Mouse (Mus musculus) limb, embryonic 15.5 days (tissue): ENCODE results near the gene Alg3. TPM values are rescaled to one million over a fixed set of nuclear protein-coding genes. Genes with fewer than 3 reads are reported as not detected.

Experiments
- ATAC-seq: fragments of 200-750 bp; cut with Nextera tagmentation; 2 replicates; pipeline ENCODE4 v1.8.0; 2017; ENCODE audit warnings: low read depth, moderate TSS enrichment; ENCODE audit not compliant: insufficient number of reproducible peaks, low FRiP score, low TSS enrichment
- H3K27ac ChIP-seq: fragments of 300-500 bp; sonication (generic); 2 replicates; pipeline ENCODE4 v1.5.1; 2015; ENCODE audit warnings: moderate library complexity, mild to moderate bottlenecking, inconsistent platforms
- H3K27me3 ChIP-seq: fragments of 300-500 bp; sonication (generic); 2 replicates; pipeline ENCODE4 v1.6.1; 2015; ENCODE audit warnings: inconsistent platforms
- H3K36me3 ChIP-seq: fragments of 300-500 bp; sonication (generic); 2 replicates; pipeline ENCODE4 v1.6.1; 2015; ENCODE audit warnings: inconsistent platforms
- H3K4me1 ChIP-seq: fragments of 300-500 bp; sonication (generic); 2 replicates; pipeline ENCODE4 v1.6.1; 2015; ENCODE audit warnings: inconsistent platforms
- H3K4me2 ChIP-seq: fragments of 300-500 bp; sonication (generic); 2 replicates; pipeline ENCODE4 v1.6.1; 2015; ENCODE audit warnings: mild to moderate bottlenecking, inconsistent platforms
- H3K4me3 ChIP-seq: fragments of 300-500 bp; sonication (generic); 2 replicates; pipeline ENCODE4 v1.5.1; 2015; ENCODE audit warnings: mild to moderate bottlenecking, inconsistent platforms
- H3K9ac ChIP-seq: fragments of 300-500 bp; sonication (generic); 2 replicates; pipeline ENCODE4 v1.6.1; 2015; ENCODE audit warnings: inconsistent platforms
- H3K9me3 ChIP-seq: fragments of 300-500 bp; sonication (generic); 2 replicates; pipeline ENCODE4 v1.6.1; 2016; ENCODE audit warnings: inconsistent platforms
- whole genome bisulfite sequencing: fragments of 180-500 bp; shearing (Covaris S2); methylation state at CpG from one replicate; pipeline ENCODE4 v1.1.7; 2015; 5-methylcytosine and 5-hydroxymethylcytosine counted together
- polyA plus RNA-seq: library from polyadenylated mRNA; unstranded; fragments of >200 nt; fragmentation: Nextera tagmentation; extraction: Ambion mirVana; gene quantifications from 2 replicates; pipeline ENCODE4 v1.2.1, GENCODE M21; 2015

Gene Alg3
- polyA plus RNA-seq, 1 experiment from 2014 or later: 33.6 TPM

DNA sequence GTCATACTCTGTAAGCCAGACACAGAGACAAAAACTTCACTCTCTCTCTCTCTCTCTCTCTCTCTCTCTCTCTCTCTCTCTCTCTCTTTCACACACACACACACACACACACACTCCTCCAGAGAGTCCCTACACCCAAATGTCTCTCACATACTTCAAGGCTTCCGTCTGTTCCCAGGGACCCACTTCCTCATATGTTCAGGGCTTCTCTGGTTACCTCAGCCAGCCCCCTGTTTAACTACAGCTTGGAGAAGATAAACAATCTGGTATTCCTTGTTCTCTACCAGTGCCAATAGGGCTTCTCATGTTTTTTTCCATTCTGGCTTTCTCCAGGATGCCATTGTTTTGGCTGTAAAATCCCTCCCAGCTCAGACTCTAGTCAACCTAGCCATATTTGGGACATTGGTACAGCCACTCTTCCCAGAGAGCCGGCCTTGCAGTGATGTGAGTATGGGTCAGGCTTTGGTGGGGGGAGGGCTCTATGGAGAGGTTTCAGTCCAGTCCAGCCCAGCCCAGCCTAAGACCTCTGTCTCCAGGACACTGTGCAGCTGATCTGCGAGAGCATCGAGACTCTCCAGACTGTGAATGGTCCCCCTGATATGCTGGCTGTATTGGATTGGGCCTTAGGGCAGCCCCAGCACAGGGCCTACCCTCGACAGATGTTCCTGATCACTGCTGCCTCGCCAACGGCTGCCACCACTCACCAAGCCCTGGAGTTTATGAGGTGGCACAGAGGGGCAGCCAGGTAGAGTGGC, 14.7 kb downstream of the Alg3 start:
- Histone ChIP-seq H3K27ac (no peak overlapping the region), H3K9ac (no peak overlapping the region), H3K9me3 (no peaks in the 10 kb centered on the region), H3K4me2 (no peak overlapping the region), H3K27me3 (peaks cover 40% of the 10 kb centered on the region), H3K4me3 (no peak overlapping the region), H3K36me3 (no peaks in the 10 kb centered on the region), H3K4me1 (no peaks in the 10 kb centered on the region)
- ATAC-seq: no peak
- 37% methylated on average over 7 of the region's 7 CpGs for WGBS

DNA sequence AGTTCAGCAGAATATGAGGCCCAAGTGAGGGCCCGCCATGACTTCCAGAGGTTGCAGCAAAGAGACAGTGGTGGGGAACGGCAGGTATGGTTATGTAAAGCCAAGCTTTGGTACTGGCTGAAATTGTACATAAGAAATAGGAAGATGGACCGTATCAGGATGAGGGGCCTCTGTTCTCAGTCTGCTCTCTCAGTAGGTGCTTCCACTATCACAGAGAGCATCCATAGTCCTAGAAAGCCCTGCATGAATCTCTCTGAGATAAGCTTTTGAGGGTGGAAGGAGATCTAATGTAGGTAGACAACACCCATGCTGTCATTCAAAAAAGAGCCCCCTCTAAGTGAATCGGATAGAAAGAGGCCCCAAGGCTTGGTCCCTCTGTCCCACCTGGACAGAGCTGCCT, 15.8 kb downstream of the Alg3 start:
- ATAC-seq: no peak
- Histone ChIP-seq H3K4me3 (no peak overlapping the region), H3K4me2 (no peak overlapping the region), H3K9ac (no peak overlapping the region), H3K27me3 (peaks cover 51% of the 10 kb centered on the region), H3K9me3 (no peaks in the 10 kb centered on the region), H3K4me1 (peaks cover 7% of the 10 kb centered on the region), H3K36me3 (no peaks in the 10 kb centered on the region), H3K27ac (no peak overlapping the region)
- WGBS: 85% methylated on average over 4 of the region's 4 CpGs

DNA sequence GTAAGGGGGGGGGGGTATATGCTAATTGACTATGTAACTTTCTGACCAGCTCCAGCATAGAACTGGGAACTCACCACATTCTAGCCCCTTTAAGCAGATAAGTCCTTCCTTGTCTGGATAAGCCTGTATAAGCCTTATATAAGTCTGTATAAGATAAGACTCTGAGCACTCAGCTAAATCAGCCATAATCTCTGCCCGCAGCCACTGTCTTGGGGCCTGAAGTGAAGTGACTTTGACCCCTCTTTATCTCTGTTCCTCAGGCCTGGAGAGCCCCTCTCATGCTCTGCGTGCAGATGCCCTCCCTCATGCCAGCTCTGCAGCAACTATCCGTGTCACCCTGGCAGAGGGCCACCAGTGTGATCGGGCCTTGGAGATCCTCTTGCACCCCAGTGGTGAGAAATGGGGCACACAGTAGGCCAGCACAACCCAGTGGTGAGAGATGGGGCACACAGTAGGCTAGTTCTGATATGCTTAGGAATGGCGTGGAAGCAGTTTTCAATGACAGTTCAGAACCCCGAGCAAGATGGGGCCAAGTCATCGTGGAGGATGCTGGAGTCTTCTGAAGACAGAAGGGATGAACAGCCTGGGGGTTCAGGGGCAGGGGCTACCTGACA, 16.4 kb downstream of the Alg3 start:
- WGBS: 84% methylated on average over 7 of the region's 7 CpGs
- H3K9me3 ChIP-seq: no peaks in the 10 kb centered on the region
- peaks cover 13% of the 10 kb centered on the region for H3K4me1 ChIP-seq
- H3K4me3 ChIP-seq: no peak overlapping the region
- no peaks in the 10 kb centered on the region for H3K36me3 ChIP-seq
- ATAC-seq: no peak
- H3K27me3 ChIP-seq: peaks cover 57% of the 10 kb centered on the region
- H3K9ac ChIP-seq: no peak overlapping the region
- no peak overlapping the region for H3K27ac ChIP-seq
- no peak overlapping the region for H3K4me2 ChIP-seq

DNA sequence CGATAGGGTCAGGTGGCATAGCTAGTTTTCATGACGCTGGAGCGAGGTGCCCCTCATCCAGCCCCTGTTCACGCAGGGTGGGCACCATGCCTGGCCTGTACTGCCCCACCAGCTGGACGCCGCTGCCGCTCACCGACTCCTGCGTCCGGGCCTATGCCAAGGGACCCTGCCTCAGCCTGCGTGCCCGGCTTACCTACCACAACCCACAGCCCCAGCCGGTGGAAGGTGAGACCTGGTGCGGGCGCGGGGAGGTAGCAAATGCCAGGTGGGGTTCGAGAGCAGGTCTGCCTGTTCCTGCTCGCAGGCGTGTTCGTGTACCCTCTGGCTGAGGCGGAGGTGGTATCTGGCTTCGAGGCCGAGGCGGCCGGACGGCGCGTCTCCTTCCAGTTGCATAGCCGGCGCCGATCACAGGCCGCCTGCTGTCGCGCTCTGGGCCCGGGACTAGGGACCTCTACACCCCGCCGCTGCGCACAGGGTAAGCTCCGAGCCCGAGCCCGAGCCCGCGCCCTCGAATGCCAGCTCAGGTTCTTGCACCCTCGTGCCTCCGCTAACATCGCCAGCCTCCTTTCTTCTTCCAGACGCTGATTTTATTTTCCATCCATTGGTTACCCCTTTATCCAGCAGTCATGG, 20.3 kb downstream of the Alg3 start:
- Histone ChIP-seq H3K4me3 (peak overlapping the region; percentile 52), H3K27ac (no peak overlapping the region), H3K4me1 (peaks cover 23% of the 10 kb centered on the region), H3K36me3 (no peaks in the 10 kb centered on the region), H3K27me3 (peaks cover 74% of the 10 kb centered on the region), H3K9ac (no peak overlapping the region), H3K9me3 (no peaks in the 10 kb centered on the region), H3K4me2 (peak overlapping the region; percentile 94; the same call in 1 of the 2 replicates)
- no peak for ATAC-seq
- 3% methylated on average over 48 of the region's 48 CpGs for WGBS

DNA sequence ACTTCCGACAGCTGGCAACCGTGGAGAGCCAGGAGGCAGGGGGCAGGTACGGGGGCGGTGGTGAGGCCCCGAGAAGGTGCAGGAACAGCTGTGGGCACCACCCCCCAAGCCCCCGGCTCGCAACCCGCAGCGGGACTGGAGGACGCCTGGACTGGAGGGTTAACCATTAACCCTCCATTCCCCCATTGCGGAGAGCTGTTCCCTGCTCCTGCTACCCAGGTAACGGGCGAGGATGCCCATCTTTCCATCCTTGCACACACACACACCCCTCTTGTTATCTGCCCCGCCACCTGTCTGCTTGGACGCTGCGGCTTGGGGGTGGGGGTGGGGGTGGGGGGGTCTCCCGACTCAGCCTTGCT, 20.9 kb downstream of the Alg3 start:
- ATAC-seq: no peak
- WGBS: 2% methylated on average over 17 of the region's 17 CpGs
- peak overlapping the region; percentile 52 for H3K4me3 ChIP-seq
- peaks cover 23% of the 10 kb centered on the region for H3K4me1 ChIP-seq
- H3K9ac ChIP-seq: no peak overlapping the region
- H3K36me3 ChIP-seq: no peaks in the 10 kb centered on the region
- no peak overlapping the region for H3K27ac ChIP-seq
- H3K9me3 ChIP-seq: no peaks in the 10 kb centered on the region
- peaks cover 69% of the 10 kb centered on the region for H3K27me3 ChIP-seq
- peak overlapping the region; percentile 94 for H3K4me2 ChIP-seq

DNA sequence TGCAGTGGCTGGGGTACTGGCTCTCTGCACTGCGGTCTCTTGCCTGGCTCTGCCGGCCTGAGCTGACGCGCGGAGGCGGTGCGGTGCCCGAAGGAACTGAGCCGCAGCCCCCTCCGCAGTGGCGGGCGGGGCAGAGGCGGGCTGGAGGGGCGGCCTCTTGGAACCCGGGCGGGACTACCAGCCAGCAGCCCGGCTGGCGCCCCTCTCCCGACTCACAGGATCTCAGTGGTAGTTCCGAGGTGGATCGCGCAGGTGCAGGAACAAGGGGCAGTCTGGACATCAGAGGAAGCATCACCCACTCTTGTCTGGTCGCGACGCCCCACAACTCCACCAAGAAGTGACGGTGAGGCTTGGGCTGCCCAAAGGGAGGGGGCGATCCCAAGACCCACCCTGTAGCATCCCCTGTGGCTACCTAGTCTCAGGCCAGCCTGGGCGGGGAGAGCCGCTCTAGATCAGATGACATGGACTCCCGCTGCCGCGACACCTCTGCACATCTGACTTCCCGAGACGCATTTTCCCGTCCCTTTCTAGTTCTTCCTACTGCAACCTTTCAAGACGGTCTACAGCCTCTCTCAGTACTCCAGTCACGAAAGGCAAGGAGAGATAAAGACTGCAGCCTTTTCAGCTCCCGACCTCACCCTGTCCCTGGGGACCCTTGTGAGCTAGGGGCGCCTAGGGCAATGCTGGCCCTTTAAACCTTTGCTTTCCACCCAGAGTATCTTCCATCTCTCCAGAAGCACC, 21.4 kb downstream of the Alg3 start:
- peaks cover 65% of the 10 kb centered on the region for H3K27me3 ChIP-seq
- peak overlapping the region; percentile 21 for H3K9ac ChIP-seq
- WGBS: under 1% methylated on average over 37 of the region's 39 CpGs
- no peaks in the 10 kb centered on the region for H3K9me3 ChIP-seq
- peak; percentile 57 for ATAC-seq
- no peak overlapping the region for H3K27ac ChIP-seq
- H3K4me3 ChIP-seq: peak overlapping the region; percentile 52
- H3K36me3 ChIP-seq: no peaks in the 10 kb centered on the region
- peaks cover 23% of the 10 kb centered on the region for H3K4me1 ChIP-seq
- peak overlapping the region; percentile 94 for H3K4me2 ChIP-seq

DNA sequence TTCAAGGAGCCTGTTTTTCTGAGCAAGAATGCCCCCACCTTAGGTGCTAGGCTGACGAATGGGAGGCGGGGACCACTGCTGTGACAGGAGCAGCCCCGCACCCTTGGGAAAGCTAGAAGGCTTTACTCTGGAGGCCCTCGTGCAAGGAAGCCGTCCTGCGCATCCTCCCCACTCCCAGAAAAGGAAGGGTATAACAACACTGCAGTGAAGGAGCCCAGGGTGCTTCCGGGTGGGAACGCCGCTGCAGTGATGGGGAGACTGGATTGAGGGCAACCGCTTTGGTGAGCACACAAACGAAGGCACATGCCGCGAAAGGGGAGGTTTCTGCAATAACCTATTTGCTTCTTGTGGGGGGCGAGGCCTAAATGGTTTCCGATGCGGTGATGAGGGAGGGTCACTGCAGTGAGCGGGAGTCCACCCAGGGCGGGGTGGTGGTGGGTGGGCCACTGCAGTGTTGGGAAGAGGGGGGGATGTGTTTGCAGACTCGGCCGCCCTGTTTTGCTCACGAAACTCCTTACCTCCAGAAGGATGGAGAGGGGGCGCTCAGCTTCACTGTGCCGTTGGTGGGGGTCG, 22.1 kb downstream of the Alg3 start, which contains the start of gene Vwa5b2:
Vwa5b2 (plus strand) TSS at position 106 of the 573 bp plus-strand sequence.
- peak within 1 kb of the TSS; percentile 21 for H3K9ac ChIP-seq
- H3K27ac ChIP-seq: no peak within 1 kb of the TSS
- H3K9me3 ChIP-seq: no peaks in the 10 kb centered on the region
- peak within 1 kb of the TSS; percentile 52 for H3K4me3 ChIP-seq
- H3K4me2 ChIP-seq: peak within 1 kb of the TSS; percentile 94
- 2% methylated on average over 24 of the region's 24 CpGs for WGBS
- peaks cover 23% of the 10 kb centered on the region for H3K4me1 ChIP-seq
- peak; percentile 69 for ATAC-seq
- H3K36me3 ChIP-seq: no peaks in the 10 kb centered on the region
- peaks cover 61% of the 10 kb centered on the region for H3K27me3 ChIP-seq

DNA sequence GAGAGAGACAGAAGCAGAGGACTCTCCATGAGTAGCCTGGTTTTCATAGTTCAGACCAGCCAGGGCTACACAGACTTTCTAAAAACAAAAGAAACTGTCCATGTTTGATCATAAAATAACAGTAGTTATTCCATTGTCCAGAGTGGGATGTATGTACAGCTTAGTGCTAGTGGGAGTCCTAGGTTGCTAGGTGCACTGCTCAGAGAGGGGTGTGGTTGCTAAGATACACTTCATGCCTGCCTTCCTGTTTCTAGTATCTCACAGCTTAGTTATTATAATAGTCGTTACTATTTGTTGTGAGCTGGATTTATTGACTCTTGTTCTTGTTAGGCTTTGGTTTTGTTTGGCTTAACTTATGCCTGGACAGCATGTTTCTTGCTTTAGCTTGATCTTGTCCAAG, 46.5 kb downstream of the Alg3 start:
- Histone ChIP-seq H3K4me2 (no peak overlapping the region), H3K9me3 (no peaks in the 10 kb centered on the region), H3K9ac (no peak overlapping the region), H3K36me3 (peaks cover 31% of the 10 kb centered on the region), H3K27ac (no peak overlapping the region), H3K27me3 (no peaks in the 10 kb centered on the region), H3K4me1 (no peaks in the 10 kb centered on the region), H3K4me3 (no peak overlapping the region)
- 74% methylated on average over 1 of the region's 1 CpGs for WGBS
- no peak for ATAC-seq

DNA sequence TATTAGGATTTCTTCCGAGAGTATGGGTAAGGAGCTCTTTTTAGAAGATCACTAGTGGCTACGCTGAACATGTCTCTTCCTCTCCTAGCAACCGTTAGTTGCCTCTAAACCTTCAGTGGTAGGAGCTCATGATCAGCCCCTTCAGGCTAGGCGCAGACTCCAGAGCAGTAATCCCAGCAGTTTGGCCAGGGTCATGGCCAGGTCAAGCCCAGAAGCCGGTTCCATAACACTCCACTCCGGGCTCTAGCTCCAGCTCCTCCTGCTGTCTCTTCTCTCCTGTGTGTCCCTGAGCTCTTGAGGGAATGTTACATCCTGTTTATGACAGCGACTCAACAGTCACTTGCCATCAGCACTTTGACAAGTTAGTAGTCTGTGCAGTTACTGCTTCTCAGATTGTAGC, 54.2 kb downstream of the Alg3 start:
- H3K4me2 ChIP-seq: no peak overlapping the region
- H3K9me3 ChIP-seq: no peaks in the 10 kb centered on the region
- H3K27ac ChIP-seq: no peak overlapping the region
- H3K9ac ChIP-seq: no peak overlapping the region
- no peaks in the 10 kb centered on the region for H3K27me3 ChIP-seq
- no peak for ATAC-seq
- WGBS: 60% methylated on average over 7 of the region's 7 CpGs
- H3K4me3 ChIP-seq: no peak overlapping the region
- H3K4me1 ChIP-seq: no peaks in the 10 kb centered on the region
- H3K36me3 ChIP-seq: peaks cover 86% of the 10 kb centered on the region
